Mouse (Mus musculus): ENCODE measurements around the gene Rnf144b. TPM values are rescaled to one million over a fixed set of nuclear protein-coding genes. Genes with fewer than 3 reads are reported as not detected.
A peak's percentile ranks its signal among the peaks of the same experiment; 100 is the strongest.

Gene Rnf144b
- total RNA-seq, 2 experiments from 2014 or later, result 4.2 to 5.2 TPM

DNA sequence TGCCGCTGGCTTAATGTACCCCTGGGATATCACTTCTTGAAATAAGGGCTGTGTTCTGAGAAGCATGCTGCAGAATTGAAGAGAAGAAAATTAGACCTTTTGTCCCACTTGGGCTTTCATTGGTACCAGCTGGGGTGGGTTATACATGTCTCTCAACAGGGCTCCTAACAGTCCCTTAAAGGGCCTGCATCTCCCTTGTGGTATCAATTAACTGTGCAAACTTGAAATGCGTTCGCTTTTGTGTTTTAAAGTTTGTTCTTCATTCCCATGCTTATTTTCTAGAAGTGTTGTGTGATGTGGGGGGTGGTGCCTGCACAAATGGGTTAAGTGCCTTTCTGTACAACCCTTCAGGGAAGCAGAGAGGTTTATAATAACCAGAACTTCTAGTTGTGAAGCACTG lies 145.8 kb downstream of the Rnf144b start:
- DNase-seq, result no peak

DNA sequence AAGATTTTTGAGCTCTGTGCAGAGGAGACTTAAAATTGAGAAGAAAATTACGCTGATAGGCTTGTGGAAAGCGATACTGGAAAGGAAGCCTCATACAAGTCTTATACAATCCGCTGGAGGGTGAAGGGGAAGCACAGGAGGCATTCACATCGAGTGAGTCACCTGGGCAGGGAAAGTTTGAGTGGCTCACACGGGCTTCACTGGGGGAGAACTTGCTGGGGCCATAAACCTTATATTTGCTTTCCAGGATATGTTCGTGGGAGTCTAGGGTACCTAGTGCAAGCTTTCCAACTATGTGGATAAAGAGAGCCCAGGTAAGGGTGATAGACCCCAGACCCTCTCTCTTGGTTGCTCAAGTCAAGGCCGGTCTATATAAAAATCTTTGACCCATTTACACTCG lies 150.5 kb downstream of the Rnf144b start:
- no peak for DNase-seq

- no peak for DNase-seq
These were observed 151.0 kb downstream of the Rnf144b start for GRCm38 (mm10) chr13:47273487-47273886.

DNA sequence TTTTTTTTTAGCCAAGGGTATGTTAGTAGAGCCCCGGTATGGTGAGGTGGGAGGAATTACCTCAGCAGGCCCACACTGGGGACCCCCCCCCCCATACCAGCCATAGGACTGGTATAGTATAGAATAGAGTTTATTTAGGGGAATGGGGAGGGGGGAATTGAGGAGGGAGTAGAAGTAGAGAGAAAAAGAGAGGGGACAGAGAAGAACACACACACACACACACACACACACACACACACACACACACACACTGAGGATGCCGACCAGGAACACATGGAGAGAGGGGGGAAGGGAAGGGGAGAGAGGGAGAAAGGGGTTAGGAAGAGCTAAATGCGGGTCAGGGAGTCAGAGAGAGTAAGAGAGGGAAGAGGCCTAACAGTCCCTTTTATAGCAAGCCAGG lies 151.7 kb downstream of the Rnf144b start:
- DNase-seq, result no peak

DNA sequence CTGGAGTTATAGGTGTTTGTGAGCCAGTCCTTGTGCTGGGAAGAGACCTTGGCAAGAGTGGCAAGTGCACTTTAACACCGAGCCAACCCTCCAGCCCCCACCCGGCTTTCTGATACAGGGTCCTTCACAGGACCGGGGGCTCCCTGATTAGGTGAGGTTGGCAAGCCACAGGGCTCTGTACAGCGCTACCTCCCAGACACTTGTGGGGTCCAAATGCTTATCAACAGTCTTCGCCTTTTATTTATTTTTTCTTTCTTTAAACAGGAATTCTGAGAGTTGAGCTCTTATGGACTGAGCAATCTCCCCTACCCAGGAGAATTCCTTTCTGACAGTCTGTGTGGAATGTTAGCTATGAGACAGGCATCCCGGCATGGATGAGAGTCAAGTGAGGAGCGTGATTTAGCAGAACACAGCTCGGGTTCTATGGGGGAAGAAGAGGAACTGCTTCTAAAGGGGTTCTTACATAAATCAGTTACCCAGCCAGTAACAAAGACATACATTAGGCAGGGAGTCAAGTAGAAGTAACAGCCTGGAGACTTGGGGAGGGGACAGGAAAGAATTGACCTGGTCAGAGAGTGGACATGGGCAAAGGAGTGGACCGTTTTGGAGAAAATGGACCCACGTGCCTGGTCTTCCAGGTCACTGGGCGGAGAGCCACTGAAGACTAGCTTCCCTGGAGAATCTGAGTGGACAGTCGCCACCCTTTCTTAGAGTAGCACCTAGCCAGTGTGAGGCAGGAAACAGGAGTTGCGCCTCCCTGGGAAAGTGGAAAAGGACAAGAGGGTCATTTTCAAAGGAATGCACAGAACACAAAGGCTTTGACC lies 154.8 kb downstream of the Rnf144b start:
- DNase-seq, result peak; percentile 2 to 18

- no peak for DNase-seq
These were observed 155.4 kb downstream of the Rnf144b start for GRCm38 (mm10) chr13:47277824-47278290.

- DNase-seq, result no peak
These were observed 159.8 kb downstream of the Rnf144b start for GRCm38 (mm10) chr13:47282221-47282620.

DNA sequence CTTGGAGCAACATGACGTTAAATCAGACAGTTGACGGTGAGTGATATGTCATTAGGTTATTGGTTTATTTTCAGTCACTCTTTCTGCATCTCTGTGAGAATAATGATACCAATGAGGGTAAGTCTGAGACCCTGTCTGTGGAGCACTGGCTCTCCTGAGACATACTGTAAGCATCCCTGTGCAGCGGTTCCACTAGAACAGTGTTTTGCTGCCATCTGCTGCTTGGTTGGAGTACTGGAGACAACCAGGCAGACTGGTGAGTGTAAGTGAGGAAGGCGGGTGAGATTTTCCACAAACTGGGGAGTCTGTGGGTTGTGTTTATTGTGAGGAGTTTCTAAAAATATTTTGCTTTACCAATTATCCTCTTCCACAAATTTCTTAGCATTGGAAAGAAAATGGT lies 166.0 kb downstream of the Rnf144b start:
- DNase-seq, result peak; percentile 66 to 80

DNA sequence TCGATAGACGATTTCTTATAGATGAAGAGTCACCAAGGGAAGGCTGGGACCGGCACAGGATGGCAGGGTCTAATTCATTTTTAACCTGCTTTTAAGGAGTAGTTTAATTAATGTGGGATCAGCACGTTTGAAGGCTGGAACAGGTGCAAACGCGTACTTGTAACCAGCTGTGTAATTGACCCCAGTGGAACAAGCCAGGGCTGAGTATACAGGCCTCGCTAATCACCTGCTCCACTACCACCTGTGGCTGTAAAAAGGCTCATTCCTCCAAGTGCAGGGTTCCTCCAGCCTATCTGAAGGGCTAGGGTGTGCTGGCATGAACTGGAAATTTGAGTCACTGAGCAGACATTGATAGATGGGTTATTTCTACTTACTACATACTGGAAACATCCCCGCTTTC lies 174.0 kb downstream of the Rnf144b start:
- no peak for DNase-seq

Other genes with a start within 250 kb of the Rnf144b start
- 10 to 100 TPM; 31.0 to 39.0 TPM for gene Kif13a, start 192.8 kb upstream of the Rnf144b start, total RNA-seq (2021)
- 1 to 10 TPM; 4.8 to 5.1 TPM for gene Nhlrc1, start 107.8 kb upstream of the Rnf144b start, total RNA-seq (2021)
- 10 to 100 TPM in 1 of 2 experiments, 1 to 10 TPM in 1; 9.9 to 10.8 TPM for gene Kdm1b, start 79.2 kb upstream of the Rnf144b start, total RNA-seq (2021)
- 1 to 10 TPM; 7.6 to 9.4 TPM for gene Tpmt, start 77.9 kb upstream of the Rnf144b start, total RNA-seq (2021)
- gene Dek, start 16.5 kb upstream of the Rnf144b start, total RNA-seq (2021), result 10 to 100 TPM; 62.7 to 71.1 TPM

All from adrenal gland, postnatal 36 days (tissue).